Mouse (Mus musculus) adrenal gland, adult 2 months (tissue): Measurements from ENCODE around the gene Tmem8. TPM values are rescaled to one million over a fixed set of nuclear protein-coding genes. Genes with fewer than 3 reads are reported as not detected.
"Not testable (repeated sequence)": the region's sequence is repeated elsewhere in the genome, so short reads cannot be mapped to it uniquely, and the experiment has no call there.

Experiments used
- DNase-seq: peaks from one replicate; pipeline ENCODE4 v3.0.0; 2021
- polyA plus RNA-seq: library from polyadenylated mRNA; depleted of rRNA; stranded (reverse); fragments of >200 nt; gene quantifications from 2 replicates; pipeline ENCODE4 v1.2.3, GENCODE M21; 2012
- total RNA-seq, 2 experiments: library from RNA; stranded (reverse); gene quantifications; 2 replicates each; pipeline ENCODE4 v1.2.3; 2021

The Tmem8 gene
- total and polyA plus RNA-seq, 3 experiments, result 7.8 to 26.9 (median 8.4) TPM

DNA sequence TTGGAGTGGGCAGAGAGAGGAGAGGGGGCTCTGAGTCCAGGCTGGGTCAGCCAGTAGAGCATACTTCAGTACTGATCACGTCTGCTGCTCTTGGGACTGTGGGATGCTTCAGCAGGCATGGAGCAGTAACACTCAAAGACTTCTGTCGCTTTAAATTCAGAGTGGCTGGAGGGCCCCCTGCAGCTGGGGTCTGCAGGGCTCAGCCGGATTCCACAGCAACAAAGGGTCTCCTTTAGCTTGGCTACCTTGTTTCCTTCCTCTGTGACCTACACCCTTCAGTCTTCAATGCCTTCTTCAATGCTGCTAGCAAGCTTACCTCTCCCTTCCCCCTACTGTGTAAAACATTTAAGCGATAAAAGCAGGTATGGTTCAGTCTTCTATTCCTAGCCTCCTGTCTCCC, 2.1 kb upstream of the Tmem8 start:
- DNase-seq, result no peak

GRCm38 (mm10) chr17:26111722-26112121, 1.4 kb upstream of the Tmem8 start:
- DNase-seq, result no peak

DNA sequence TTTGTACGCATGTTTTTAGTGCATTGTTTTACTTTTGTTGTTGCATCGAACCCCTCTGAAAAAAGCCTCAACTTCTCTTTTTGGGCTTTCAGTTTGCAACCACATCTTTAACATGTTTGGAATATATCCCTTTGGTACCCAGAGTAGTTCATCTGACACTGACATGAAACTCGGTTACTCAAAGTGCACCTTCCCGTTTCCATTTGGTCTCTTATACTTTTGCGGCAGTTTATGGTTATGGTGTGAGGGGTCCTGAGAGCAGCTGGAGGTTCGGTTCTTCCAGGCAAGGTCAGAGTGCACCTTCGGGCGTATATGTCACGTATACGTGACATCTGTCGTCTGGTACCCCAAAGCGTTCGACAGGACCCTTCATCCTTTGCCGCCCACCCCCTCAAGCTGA, 348 bp upstream of the Tmem8 start:
- no peak for DNase-seq

DNA sequence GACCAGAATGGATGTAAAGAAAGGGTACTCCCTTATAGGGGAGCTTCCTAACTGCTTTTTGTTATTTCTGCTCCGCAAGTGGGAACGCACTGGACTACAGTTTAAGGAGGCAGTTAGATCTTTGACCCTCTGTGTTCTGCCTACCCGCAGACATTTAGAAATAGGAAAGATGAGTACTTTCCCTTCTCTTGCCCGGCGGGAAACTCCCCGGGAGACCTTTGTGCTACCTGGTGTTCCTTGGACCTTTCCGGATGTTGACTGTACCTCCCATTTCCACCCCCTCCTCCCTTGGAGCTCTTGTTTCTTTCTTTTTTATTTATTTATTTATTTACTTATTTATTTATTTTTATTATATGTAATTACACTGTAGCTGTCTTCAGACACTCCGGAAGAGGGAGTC, 962 bp downstream of the Tmem8 start:
- DNase-seq, result no peak

DNA sequence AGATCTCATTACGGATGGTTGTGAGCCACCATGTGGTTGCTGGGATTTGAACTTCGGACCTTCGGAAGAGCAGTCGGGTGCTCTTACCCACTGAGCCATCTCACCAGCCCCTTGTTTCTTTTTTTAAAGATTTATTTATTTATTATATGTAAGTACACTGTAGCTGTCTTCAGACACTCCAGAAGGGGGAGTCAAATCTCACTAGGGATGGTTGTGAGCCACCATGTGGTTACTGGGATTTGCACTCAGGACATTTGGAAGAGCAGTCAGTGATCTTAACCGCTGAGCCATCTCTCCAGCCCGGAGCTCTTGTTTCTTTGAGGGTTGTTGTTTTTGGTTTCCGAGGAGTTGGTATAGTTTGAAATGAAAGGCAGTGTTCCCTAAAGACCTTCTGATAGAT, 1.4 kb downstream of the Tmem8 start:
- not testable (repeated sequence) for DNase-seq

DNA sequence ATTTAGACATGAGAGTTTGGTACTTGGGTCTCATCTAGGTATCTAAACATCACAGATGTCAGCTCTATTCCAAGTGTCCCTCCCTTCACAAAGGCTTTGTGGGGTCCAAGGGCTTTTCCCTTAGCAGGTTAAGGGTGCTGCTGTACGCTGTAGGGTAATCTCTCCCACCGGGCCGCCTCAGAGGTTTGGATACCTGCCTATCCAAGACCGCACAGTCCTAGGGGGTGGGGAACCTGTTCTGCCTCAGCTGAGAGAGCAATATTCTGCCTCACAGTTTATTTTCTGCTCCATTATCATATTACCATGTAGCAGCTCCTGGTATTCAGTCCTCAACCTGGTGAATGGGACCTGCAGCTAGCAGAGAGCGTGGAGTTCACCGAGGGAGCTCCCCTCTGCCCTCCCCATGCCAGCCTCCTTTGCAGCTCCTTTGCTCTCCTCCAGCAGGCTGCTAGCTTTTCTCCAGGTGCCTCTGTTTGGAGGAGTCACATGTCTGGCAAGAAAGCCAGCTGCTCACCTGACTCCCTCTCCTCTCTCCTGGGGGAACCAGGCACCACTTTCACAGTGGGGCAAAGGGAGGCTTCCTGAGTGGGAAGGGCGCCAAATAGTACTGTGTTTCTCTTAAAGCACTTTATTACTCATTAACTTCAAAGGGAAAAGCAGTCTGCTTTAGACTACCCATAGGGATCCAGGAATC, 2.3 kb downstream of the Tmem8 start:
- no peak for DNase-seq

- DNase-seq, result no peak
Measured at GRCm38 (mm10) chr17:26115956-26116487, 2.9 kb downstream of the Tmem8 start.

- peak; percentile 0 for DNase-seq
Measured at GRCm38 (mm10) chr17:26116503-26117258, 3.6 kb downstream of the Tmem8 start.

GRCm38 (mm10) chr17:26119766-26120710, 6.9 kb downstream of the Tmem8 start:
- DNase-seq, result peak; percentile 54

DNA sequence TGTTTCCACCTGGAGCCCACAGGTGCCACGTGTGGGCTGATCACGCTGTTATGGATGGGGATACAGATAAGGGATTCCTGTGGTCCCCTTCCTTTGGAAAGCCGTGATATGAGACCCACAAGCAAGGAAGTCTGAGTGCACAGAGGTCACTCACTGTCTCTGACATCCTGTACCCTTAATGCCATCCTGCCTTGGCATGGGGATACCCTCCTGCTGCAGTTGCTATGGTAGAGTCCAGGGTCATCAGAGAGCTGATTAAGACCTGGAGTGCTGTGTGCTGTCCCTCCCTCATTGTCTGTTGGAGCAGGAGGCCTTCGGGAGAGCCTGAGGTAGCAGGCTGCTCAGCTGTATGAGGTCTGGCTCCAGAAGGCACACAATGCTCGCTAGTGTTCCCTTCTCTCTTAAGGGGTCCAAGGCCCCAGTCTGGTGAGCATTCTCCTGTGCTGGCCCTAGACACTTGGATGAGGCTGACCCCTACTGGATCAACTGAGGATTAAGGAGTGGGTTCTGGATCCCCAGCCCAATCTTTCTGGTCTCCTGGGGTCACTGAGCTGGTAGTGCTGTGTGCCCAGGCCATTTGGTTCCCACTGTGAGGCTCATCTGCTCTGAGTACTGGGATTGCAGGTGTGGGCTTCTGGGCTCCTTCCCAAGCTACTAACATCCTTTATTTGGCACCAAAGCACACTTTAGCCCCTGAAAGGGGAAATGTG, 9.5 kb downstream of the Tmem8 start:
- no peak for DNase-seq

- DNase-seq, result peak; percentile 94
Measured at GRCm38 (mm10) chr17:26123267-26123684, 10.2 kb downstream of the Tmem8 start, which contains the start of gene Mrpl28. Gene Mrpl28 (plus strand): TSS chr17:26123500.

GRCm38 (mm10) chr17:26124560-26124959, 11.5 kb downstream of the Tmem8 start:
- no peak for DNase-seq

- DNase-seq, result no peak
Measured at GRCm38 (mm10) chr17:26125226-26125625, 12.1 kb downstream of the Tmem8 start.

DNA sequence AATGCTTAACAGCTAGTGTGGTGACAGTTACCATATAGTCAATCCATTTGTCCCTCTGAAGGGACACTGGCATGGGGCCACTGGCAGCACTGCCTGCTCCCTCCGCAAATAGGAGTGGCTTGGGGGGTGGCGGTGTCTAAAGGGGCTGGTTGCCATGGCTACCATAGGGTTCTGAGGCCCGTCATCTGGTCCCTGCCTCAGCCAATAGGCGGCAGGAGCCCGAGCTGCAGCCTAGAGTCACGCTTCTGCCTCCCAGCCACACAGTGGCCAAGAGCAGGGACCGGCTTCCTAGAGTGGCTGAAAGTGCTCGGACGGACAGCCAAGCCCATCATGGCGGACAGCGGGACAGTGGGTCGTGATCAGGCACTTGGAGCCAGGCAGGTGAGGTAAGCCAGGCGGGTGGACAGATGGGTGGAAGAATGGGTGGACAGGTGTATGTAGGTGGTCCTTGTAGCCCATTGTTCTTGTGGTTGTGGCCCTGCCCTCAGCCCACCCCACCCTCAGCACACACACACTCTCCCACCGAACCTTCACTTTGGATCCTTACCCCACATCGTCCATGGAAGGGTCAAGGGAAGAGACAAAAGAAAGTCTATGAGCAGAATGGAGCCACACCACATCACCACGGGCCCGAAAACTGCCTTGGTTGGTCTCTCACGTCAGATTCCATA, 18.1 kb downstream of the Tmem8 start:
- DNase-seq, result no peak

DNA sequence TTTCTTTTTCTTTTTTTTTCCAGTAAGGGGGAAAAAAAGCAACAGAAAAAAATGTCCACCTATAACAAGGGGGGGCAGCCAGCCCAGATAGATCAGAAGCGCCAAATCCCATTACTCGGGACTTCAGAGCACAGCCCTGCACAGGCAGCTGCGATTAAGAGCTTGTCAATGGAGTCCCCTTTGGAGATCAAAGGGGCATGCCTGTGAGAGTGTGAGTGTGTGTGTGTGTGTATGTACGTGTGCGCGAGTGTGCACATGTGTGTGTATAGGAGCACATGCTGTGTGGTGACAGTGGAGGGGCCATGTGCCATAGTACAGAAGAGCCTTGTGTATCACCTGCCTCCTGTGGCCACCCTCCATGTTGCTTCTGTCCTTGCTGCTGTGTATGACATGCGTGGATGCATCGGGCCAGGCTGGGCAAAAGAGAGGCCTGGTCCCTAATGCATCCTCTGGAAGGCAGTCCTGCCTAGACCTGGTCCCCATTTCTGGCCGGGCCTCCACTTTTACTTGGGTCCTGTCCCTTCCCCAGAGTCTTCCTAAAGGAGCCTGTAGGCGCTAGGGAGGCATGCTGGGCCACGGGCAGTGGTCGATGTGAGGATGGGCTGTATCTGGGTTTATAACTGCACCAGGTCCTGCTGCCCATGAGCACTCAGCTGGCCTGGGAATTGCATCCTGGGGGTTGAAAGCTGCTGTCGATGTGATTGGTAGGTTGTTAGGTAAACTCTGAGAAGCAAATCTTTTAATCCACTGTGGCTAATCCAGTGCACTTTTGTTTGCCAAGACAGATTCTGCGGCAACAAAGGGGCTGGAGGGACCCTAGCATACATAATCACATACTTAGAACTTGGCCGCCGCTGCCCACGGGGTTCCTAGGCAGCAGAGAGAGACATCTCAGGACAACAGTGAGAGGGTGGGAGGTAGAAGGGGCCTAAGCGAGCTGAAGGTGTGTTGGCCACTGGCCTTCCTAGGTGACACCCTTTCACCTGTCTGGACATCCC, 19.1 kb downstream of the Tmem8 start:
- no peak for DNase-seq

GRCm38 (mm10) chr17:26137106-26137750, 24.1 kb downstream of the Tmem8 start:
- DNase-seq, result no peak

DNA sequence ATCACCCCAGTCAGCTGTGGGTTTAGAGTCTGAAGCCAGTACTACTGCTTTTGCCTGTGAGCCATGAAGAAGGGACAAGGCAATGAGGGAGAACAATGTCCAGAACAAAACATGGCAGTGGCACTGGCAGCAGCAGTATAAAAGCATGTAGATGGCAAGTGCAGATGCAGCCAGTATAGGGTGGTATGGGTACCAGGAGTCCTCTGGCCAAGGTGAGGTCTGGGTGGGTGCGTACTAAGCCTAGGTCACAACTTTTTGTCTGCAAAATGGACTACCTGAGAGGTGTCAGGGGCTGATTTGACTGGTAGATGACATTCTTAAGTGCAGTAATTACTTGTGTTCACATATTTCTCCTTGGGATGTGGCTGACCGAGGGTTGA, 24.6 kb downstream of the Tmem8 start:
- DNase-seq, result no peak

DNA sequence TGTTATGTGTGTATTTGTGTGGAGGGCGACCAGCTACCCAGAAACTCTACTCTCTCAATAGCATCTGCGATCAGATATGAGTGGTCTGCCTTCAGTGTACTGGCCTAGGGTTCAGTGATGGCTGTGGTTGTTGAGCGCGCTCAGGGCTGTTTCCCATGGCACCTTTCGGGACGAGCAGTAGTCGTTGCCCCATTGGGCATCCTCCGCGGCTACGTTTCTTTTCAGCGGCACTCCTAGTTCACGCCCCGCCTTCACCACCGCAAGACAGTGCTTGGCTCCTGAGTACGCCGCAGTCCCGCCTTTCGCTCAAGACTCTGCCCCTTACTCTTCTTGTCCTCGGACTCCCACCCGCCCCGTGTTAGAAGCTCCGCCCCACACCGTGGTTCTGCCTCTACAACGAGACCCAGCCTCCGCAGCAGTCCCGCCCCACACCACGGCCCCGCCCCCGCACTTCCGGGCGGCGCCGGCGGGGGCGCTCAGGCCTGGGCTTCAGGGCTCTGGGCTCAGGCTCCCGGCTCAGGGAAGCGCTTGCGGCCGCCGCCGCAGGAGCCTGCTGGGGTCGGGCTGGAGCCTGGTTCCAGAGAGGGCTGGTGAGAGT, 25.2 kb downstream of the Tmem8 start, which contains the start of gene Axin1:
Axin1 (plus strand) TSS at position 450 of the 598 bp plus-strand sequence.
- DNase-seq, result peak; percentile 97
